Mouse (Mus musculus): ENCODE measurements around the gene Klhl36. TPM values are rescaled to one million over a fixed set of nuclear protein-coding genes. Genes with fewer than 3 reads are reported as not detected.

Gene Klhl36
- total RNA-seq, 1 experiment from 2014 or later = 7.4 TPM

- no peak for ATAC-seq (replicated peaks; ENCODE audit: low read depth, poor library complexity, severe bottlenecking)
These were observed 55.3 kb downstream of the Klhl36 start for GRCm38 (mm10) chr8:119917415-119917814.

DNA sequence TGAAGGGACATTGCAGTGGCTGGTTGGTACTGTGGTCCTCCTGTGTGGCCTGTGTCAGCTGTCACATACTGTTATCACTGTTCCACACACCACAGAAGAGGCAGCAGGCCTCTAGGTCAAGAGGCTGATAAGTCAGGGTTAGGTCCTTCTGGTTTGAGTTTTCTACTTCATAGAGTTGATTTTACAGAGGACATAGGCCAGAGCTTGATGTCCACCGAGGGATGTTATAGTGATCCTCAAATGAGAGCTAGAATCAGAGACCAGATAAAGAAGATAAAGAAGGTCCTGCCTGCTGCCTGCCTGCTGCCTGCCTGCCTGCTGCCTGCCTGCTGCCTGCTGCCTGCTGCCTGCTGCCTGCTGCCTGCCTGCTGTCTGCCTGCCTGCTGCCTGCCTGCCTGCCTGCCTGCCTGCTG, 56.1 kb downstream of the Klhl36 start:
- peak; percentile 52 for ATAC-seq (replicated peaks; ENCODE audit: low read depth, poor library complexity, severe bottlenecking)

- no peak for ATAC-seq (replicated peaks; ENCODE audit: low read depth, poor library complexity, severe bottlenecking)
These were observed 61.2 kb downstream of the Klhl36 start for GRCm38 (mm10) chr8:119923259-119923658.

GRCm38 (mm10) chr8:119925428-119925827, 63.4 kb downstream of the Klhl36 start:
- ATAC-seq (replicated peaks; ENCODE audit: low read depth, poor library complexity, severe bottlenecking) = no peak

DNA sequence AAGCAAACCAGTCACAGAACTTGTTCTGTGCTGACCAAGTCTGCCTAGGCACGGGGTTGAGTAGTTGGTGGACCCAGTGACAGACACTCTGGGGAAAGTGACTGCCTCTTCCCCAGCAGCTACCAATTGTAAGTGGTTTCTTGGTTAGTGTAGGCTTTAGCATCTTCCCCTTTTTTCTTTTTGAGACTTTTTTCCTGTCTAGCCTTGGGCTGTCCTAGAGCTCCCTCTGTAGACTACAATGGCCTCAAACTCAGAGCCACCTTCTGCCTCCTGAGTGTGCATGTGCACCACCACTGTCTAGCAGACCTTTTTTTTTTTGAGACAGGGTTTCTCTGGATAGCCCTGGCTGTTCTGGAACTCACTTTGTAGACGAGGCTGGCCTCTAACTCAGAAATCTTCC, 64.4 kb downstream of the Klhl36 start:
- ATAC-seq (replicated peaks; ENCODE audit: low read depth, poor library complexity, severe bottlenecking) = peak; percentile 89

Other genes starting within 250 kb of the Klhl36 start
- gene Adad2, start 249.5 kb upstream of the Klhl36 start, total RNA-seq (2017) = not detected in 2 replicates
- gene Kcng4, start 226.6 kb upstream of the Klhl36 start, total RNA-seq (2017) = not detected in 2 replicates
- not detected in 2 replicates for gene Wfdc1, start 195.9 kb upstream of the Klhl36 start, total RNA-seq (2017)
- not detected in 2 replicates for gene Atp2c2, start 162.3 kb upstream of the Klhl36 start, total RNA-seq (2017)
- 3.6 and 12.1 TPM in 2 replicates for gene Tldc1, start 83.8 kb upstream of the Klhl36 start, total RNA-seq (2017)
- gene Cotl1, start 21.7 kb upstream of the Klhl36 start, total RNA-seq (2017) = 79.3 and 132 TPM in 2 replicates
- gene Usp10, start 48.1 kb downstream of the Klhl36 start, total RNA-seq (2017) = 53.3 and 85.6 TPM in 2 replicates
- gene Gm20388, start 48.6 kb downstream of the Klhl36 start, total RNA-seq (2017) = 35.7 and 36.7 TPM in 2 replicates
- gene Crispld2, start 130.2 kb downstream of the Klhl36 start, total RNA-seq (2017) = 0.10 TPM in 1 of 2 replicates, not detected in the other
- 9.7 and 19.6 TPM in 2 replicates for gene Zdhhc7, start 239.2 kb downstream of the Klhl36 start, total RNA-seq (2017)